Mouse (Mus musculus): Measurements from ENCODE around the gene Prdm10. TPM values are rescaled to one million over a fixed set of nuclear protein-coding genes. Genes with fewer than 3 reads are reported as not detected.

The Prdm10 gene
- total and polyA plus RNA-seq, 2 experiments from 2014 or later = 4.8 to 12.8 TPM

DNA sequence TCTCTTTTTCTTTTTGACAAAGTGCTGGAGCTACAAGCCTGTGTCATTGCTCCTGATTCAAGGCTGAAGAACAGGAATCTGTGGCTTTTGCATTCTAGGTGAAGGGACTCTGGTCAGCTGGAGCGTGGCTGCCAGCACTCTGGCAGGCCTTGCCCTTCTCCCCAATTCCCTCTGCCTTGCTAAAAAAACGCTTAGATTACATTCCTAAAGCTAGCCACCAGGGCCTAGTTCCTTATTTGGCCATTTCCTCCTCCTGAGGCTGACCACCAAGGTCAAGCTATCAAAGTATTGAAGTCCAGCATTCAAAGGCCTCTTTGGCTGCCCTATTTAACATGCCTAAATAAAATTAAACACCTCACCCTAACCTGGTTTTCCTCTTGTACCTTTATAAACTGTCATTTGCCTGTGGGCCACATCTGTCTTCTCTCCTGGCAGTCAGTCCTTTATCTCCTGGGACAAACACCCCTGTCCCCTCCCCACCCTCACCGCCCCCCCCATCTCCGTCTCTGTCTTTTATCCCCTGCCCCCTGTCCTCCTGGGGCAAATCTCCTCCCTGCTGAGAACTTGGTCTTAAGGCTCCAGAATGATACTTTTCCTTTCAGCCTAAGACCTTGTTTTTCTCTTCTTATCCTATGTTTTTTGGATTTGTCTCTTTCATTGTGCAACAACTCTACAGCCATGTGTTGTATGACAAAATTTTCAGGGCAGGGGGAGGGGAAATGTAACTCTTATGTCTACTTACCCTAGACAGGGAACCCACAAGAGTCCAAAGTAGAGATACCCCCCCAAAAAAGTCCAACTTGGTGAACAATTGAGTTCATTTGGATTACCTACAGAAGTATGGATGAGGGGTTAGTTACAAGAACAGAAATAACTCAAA is 17.9 kb upstream of the Prdm10 start:
- Histone ChIP-seq H3K4me2 (ENCODE audit: low read depth, low read length) (no peak overlapping the region), H3K27me3 (ENCODE audit: insufficient read depth, low read length) (no peaks in the 10 kb centered on the region), H3K4me3 (ENCODE audit: low read length) (no peak overlapping the region), H3K36me3 (ENCODE audit: insufficient read depth, low read length) (no peaks in the 10 kb centered on the region), H3K4me1 (ENCODE audit: insufficient read depth, low read length) (peaks cover 10% of the 10 kb centered on the region; the same call in 1 of the 2 replicates), H3K9me3 (ENCODE audit: low read length) (no peaks in the 10 kb centered on the region), H3K27ac (no peak overlapping the region), H3K9ac (replicated peaks; ENCODE audit: low read length) (no peak overlapping the region)
- ATAC-seq = no peak
- 54% methylated on average over 4 of the region's 4 CpGs for WGBS
- TF ChIP-seq CTCF (IDR thresholded peaks at IDR 0.05; ENCODE audit: low read depth) = no peak
- DNase-seq (ENCODE audit: low spot score) = no peak

DNA sequence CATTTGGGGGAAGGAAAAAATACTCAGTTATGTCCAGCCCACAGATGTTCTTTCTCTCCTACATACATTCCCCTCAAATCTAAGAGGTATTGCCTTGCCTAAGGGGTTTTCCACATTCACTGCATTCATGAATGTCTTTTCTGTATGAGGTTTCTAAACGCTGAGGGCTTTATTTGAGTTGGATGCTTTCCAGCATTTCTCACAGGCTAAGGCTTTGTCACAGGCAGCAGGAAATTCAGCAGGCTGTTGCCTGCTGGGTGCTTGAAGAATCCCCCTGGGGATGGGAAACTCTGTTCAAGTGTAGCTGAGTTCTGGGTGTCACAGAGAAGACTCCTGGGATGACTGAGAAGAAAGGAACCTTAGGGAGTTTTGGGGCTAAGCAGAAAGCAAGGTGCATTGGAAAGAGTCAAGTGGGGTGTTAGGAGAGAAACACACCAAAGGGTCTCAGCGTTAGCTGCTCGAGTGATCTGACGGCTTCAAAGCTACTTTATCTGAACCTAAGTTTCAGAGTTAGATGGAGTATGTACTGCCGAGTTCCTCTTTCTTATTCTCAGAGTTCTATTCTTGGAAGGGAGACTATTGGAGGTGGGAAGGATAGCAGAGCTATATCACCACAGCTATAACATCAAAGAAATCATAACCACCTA is 14.2 kb upstream of the Prdm10 start:
- Histone ChIP-seq H3K36me3 (ENCODE audit: insufficient read depth, low read length) (no peaks in the 10 kb centered on the region), H3K27me3 (ENCODE audit: insufficient read depth, low read length) (no peaks in the 10 kb centered on the region), H3K9me3 (ENCODE audit: low read length) (no peaks in the 10 kb centered on the region), H3K27ac (peak overlapping the region; percentile 11; the same call in 1 of the 2 replicates), H3K9ac (replicated peaks; ENCODE audit: low read length) (no peak overlapping the region), H3K4me1 (ENCODE audit: insufficient read depth, low read length) (peaks cover 10% of the 10 kb centered on the region; the same call in 1 of the 2 replicates), H3K4me2 (ENCODE audit: low read depth, low read length) (no peak overlapping the region), H3K4me3 (ENCODE audit: low read length) (no peak overlapping the region)
- WGBS = 46% methylated on average over 5 of the region's 5 CpGs
- ATAC-seq = 0 out of 2 replicates have a peak, but pooled peaks have one; percentile 38
- no peak for TF ChIP-seq CTCF (IDR thresholded peaks at IDR 0.05; ENCODE audit: low read depth)
- peak; percentile 78 for DNase-seq (ENCODE audit: low spot score)

DNA sequence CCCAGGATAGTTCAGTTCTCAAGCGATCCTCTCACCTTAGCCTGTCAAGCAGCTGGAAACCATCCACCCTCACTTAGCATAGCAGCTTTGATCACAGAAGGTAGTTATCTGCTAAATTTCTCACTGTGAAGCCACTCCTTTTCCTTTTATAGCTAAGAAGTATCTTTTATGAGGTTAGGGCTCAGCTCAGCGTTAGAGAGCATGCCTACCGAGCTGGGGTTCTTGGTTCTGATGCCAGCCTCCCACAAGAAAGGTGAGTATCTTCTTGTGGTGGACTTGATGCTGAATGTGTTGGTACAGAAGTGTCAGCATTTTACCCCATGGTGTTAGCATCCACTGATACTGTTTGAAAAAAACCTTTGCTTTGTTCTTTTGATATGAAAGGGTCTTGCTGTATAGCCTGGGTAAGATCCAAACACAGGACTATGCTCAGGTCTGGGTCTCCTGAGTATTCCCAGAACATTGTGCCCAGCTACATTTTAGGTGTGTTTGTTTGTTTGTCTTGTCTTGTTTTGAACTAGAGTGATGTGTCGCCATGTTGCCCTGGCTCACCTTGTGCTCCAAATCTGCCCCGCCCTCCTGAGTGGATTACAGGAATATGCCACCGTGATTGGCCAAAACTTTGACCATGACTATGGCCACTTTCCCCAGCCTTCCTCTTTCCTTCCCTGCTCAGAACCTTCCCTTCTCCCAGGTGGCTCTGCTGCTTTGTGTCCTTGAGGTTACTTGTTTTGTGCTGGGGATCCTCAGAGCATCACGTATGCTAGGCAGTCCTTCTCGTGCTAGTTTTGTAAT is 8.9 kb upstream of the Prdm10 start:
- TF ChIP-seq CTCF (IDR thresholded peaks at IDR 0.05; ENCODE audit: low read depth) = no peak
- DNase-seq (ENCODE audit: low spot score) (no peak), ATAC-seq (no peak)
- Histone ChIP-seq H3K4me1 (ENCODE audit: insufficient read depth, low read length) (peaks cover 6% of the 10 kb centered on the region; the same call in 1 of the 2 replicates), H3K36me3 (ENCODE audit: insufficient read depth, low read length) (no peaks in the 10 kb centered on the region), H3K9me3 (ENCODE audit: low read length) (no peaks in the 10 kb centered on the region), H3K27me3 (ENCODE audit: insufficient read depth, low read length) (no peaks in the 10 kb centered on the region), H3K27ac (no peak overlapping the region), H3K4me2 (ENCODE audit: low read depth, low read length) (no peak overlapping the region), H3K9ac (replicated peaks; ENCODE audit: low read length) (no peak overlapping the region), H3K4me3 (ENCODE audit: low read length) (no peak overlapping the region)
- 89% methylated on average over 8 of the region's 8 CpGs for WGBS

DNA sequence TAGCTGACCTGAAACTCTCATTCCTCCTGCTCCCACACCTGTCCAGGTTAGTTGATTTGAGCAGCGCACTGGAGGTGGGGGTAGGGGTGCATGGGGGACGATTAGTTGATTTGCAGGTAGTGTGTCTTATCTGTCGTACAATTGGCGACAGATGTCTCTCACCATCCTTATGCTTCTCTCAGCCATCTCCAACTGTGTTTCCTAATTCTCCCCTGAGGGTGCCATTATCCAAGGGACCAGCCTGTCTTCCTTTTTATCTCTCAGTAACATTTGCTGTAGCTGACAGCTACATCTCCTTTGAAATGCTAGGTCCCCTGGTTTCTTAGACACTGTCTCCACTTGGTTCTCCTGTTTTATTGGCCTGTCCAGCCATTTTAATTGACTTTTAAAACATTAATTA is 8.2 kb upstream of the Prdm10 start:
- Histone ChIP-seq H3K27ac (no peak overlapping the region), H3K27me3 (ENCODE audit: insufficient read depth, low read length) (no peaks in the 10 kb centered on the region), H3K9me3 (ENCODE audit: low read length) (no peaks in the 10 kb centered on the region), H3K36me3 (ENCODE audit: insufficient read depth, low read length) (no peaks in the 10 kb centered on the region), H3K9ac (replicated peaks; ENCODE audit: low read length) (no peak overlapping the region), H3K4me1 (ENCODE audit: insufficient read depth, low read length) (no peaks in the 10 kb centered on the region), H3K4me2 (ENCODE audit: low read depth, low read length) (no peak overlapping the region), H3K4me3 (ENCODE audit: low read length) (no peak overlapping the region)
- DNase-seq (ENCODE audit: low spot score) (no peak), ATAC-seq (no peak)
- no peak for TF ChIP-seq CTCF (IDR thresholded peaks at IDR 0.05; ENCODE audit: low read depth)
- WGBS = 81% methylated on average over 4 of the region's 4 CpGs

DNA sequence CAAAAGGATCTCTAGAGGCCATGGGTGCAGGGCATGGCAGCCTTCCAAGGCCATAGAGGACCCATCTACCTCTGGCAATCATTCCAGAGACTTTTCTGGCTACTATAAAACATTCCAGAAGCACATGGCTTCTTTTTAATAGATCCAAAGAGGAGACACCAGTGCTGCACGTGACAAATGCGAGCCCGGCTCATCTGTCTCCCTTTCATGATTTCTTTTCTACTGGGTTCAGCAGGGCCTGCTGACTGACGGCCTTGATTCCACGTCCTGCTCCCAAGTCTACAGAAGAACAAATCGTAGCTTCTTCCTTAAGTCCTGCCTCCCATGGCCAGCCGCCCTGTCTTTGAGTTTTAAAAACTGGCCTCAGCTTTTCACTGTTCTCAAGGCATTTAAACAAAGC is 1.7 kb upstream of the Prdm10 start:
- Histone ChIP-seq H3K27ac (no peak overlapping the region), H3K9ac (replicated peaks; ENCODE audit: low read length) (no peak overlapping the region), H3K4me3 (ENCODE audit: low read length) (no peak overlapping the region), H3K9me3 (ENCODE audit: low read length) (no peaks in the 10 kb centered on the region), H3K4me1 (ENCODE audit: insufficient read depth, low read length) (peaks cover 13% of the 10 kb centered on the region), H3K36me3 (ENCODE audit: insufficient read depth, low read length) (no peaks in the 10 kb centered on the region), H3K4me2 (ENCODE audit: low read depth, low read length) (no peak overlapping the region), H3K27me3 (ENCODE audit: insufficient read depth, low read length) (no peaks in the 10 kb centered on the region)
- no peak for DNase-seq (ENCODE audit: low spot score)
- TF ChIP-seq CTCF (IDR thresholded peaks at IDR 0.05; ENCODE audit: low read depth) = no peak
- WGBS = 62% methylated on average over 7 of the region's 7 CpGs
- ATAC-seq = no peak

DNA sequence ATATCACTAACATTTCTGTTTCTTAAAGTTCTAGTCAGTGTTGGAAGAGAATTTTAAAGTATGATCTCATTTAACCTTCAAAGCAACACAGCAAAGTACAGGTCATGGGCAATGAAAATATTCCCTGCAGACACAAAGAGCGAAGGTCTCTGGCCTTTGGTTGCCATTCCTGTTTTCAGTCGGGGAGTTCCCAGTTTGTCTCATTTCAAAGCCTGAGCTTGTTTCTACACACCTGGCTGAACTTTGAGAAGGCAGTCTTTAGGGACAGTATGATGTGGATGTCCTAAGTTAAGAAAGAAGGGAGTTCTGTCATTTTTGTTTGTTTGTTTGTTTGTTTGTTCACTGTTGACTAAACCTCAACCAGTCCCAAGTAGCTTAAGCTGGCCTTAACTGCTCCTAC is 1.0 kb upstream of the Prdm10 start:
- peak overlapping the region; percentile 100 for H3K27ac ChIP-seq
- no peaks in the 10 kb centered on the region for H3K36me3 ChIP-seq (ENCODE audit: insufficient read depth, low read length)
- H3K9me3 ChIP-seq (ENCODE audit: low read length) = no peaks in the 10 kb centered on the region
- peak overlapping the region; percentile 85 for H3K4me3 ChIP-seq (ENCODE audit: low read length)
- peak overlapping the region; percentile 99 for H3K9ac ChIP-seq (replicated peaks; ENCODE audit: low read length)
- no peaks in the 10 kb centered on the region for H3K27me3 ChIP-seq (ENCODE audit: insufficient read depth, low read length)
- DNase-seq (ENCODE audit: low spot score) = no peak
- H3K4me1 ChIP-seq (ENCODE audit: insufficient read depth, low read length) = peaks cover 13% of the 10 kb centered on the region
- TF ChIP-seq CTCF (IDR thresholded peaks at IDR 0.05; ENCODE audit: low read depth) = no peak
- peak overlapping the region; percentile 80 for H3K4me2 ChIP-seq (ENCODE audit: low read depth, low read length)
- ATAC-seq = no peak
- WGBS = 55% methylated on average over 2 of the region's 2 CpGs
